Mouse (Mus musculus) stomach, embryonic 15.5 days (tissue): ENCODE results near the gene Cops2. TPM values are rescaled to one million over a fixed set of nuclear protein-coding genes. Genes with fewer than 3 reads are reported as not detected.

ENCODE experiments used
- polyA plus RNA-seq: library from polyadenylated mRNA; unstranded; fragments of >200 nt; fragmentation: Nextera tagmentation; extraction: Ambion mirVana; gene quantifications from 2 replicates; pipeline ENCODE4 v1.2.1, GENCODE M21; 2015

Gene Cops2
- polyA plus RNA-seq, 1 experiment from 2014 or later: 66.1 TPM

Other genes starting within 250 kb of the Cops2 start
- 5.2 TPM in 2 replicates for gene Cep152, start 234.0 kb downstream of the Cops2 start, polyA plus RNA-seq
- 139 and 147 TPM in 2 replicates for gene Eid1, start 186.0 kb downstream of the Cops2 start, polyA plus RNA-seq
- gene Shc4, start 135.0 kb downstream of the Cops2 start, polyA plus RNA-seq: 2.5 and 3.1 TPM in 2 replicates
- 14.7 and 17.0 TPM in 2 replicates for gene Secisbp2l, start 76.3 kb downstream of the Cops2 start, polyA plus RNA-seq
- gene Galk2, start within 50 bp of the Cops2 start, polyA plus RNA-seq: 42.1 and 49.5 TPM in 2 replicates
- 2.7 and 4.5 TPM in 2 replicates for gene Fgf7, start 175.5 kb upstream of the Cops2 start, polyA plus RNA-seq